ENCODE assay signal across 8 mouse cellular contexts in the genomic region with DNA sequence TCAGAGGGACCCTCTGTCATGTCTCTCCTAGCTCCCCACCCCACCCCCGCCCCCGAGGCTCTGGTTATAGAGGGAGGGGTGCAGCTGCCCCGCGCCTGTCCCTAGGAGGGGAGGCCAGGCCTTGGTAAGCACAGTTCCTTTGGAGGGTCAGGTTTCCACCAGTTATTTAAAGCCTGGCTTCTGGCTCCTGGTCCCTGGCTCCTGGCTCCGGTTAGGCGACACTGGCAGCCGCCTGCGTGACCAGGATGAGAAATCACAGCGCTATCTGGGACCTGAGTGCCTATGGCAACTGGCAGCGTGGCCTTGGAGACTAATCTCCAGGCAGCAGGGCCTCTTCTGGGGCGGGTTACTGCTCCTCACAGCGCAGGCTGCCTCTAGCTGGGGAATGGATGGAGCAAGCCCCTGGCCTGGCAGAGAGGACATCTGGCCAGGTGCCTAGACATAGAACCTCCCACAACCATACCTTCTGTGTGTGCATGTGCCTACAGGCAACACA. TPM values are rescaled to one million over a fixed set of nuclear protein-coding genes. Genes with fewer than 3 reads are reported as not detected.
DNase-seq lines count a peak whose midpoint lies in the region; ATAC-seq and TF ChIP-seq lines count a peak whose summit lies in the region.

No protein-coding gene starts in this region.

- peak overlapping the region; percentile 90 for H3K27ac ChIP-seq in gastrocnemius, adult 2 months
- peak overlapping the region; percentile 80 for H3K27ac ChIP-seq in hindbrain, embryonic 13.5 days
- H3K27ac ChIP-seq in limb, embryonic 15.5 days: peak overlapping the region; percentile 79

- no peak overlapping the region for H3K4me2 ChIP-seq in hindbrain, embryonic 13.5 days
- H3K4me2 ChIP-seq in limb, embryonic 15.5 days: no peak overlapping the region

- no peaks in the 10 kb centered on the region for H3K9me3 ChIP-seq in hindbrain, embryonic 13.5 days
- no peaks in the 10 kb centered on the region for H3K9me3 ChIP-seq in limb, embryonic 15.5 days

- ATAC-seq in hindbrain, embryonic 13.5 days (ENCODE audit: low FRiP score): peak; percentile 61
- peak; percentile 48 for ATAC-seq in limb, embryonic 15.5 days (ENCODE audit: insufficient number of reproducible peaks, low FRiP score, low TSS enrichment, low read depth)
- no peak for ATAC-seq in megakaryocyte-erythroid progenitor cell, adult 5-6 weeks (replicated peaks; ENCODE audit: low FRiP score, low TSS enrichment, poor library complexity, severe bottlenecking)
- no peak for ATAC-seq in CD4-positive, CD25-positive, alpha-beta regulatory T cell, adult 4 months

- peak; percentile 68 for DNase-seq in ovary, postnatal 36 days (ENCODE audit: low spot score)
- DNase-seq in ovary, postnatal 14 days (ENCODE audit: low spot score): no peak
- peak; percentile 61 for DNase-seq in cerebellum, adult 9-11 months
- DNase-seq in gastrocnemius, adult 2 months: peak; percentile 92

- intact Hi-C loops in gastrocnemius, adult 2 months (cut with DNase I): loop anchor here (2.0 kb wide), 1 partner anchor 15 kb away; no protein-coding TSS in a partner anchor

- H3K9ac ChIP-seq in hindbrain, embryonic 13.5 days: peak overlapping the region; percentile 16; the same call in 1 of the 2 replicates
- H3K9ac ChIP-seq in limb, embryonic 15.5 days: no peak overlapping the region

- peak overlapping the region; percentile 47 for H3K4me3 ChIP-seq in gastrocnemius, adult 2 months
- no peak overlapping the region for H3K4me3 ChIP-seq in hindbrain, embryonic 13.5 days
- H3K4me3 ChIP-seq in limb, embryonic 15.5 days: no peak overlapping the region

- WGBS in hindbrain, embryonic 13.5 days: 53% methylated on average over 12 of the region's 12 CpGs
- 35% methylated on average over 12 of the region's 12 CpGs for WGBS in limb, embryonic 15.5 days

- peaks cover 18% of the 10 kb centered on the region for H3K36me3 ChIP-seq in hindbrain, embryonic 13.5 days
- peaks cover 13% of the 10 kb centered on the region; the same call in 1 of the 2 replicates for H3K36me3 ChIP-seq in limb, embryonic 15.5 days

- peaks cover 48% of the 10 kb centered on the region for H3K4me1 ChIP-seq in hindbrain, embryonic 13.5 days (replicated peaks)
- peaks cover 69% of the 10 kb centered on the region for H3K4me1 ChIP-seq in limb, embryonic 15.5 days

- no peak for TF ChIP-seq CTCF in gastrocnemius, adult 2 months (IDR thresholded peaks at IDR 0.05)

- no peaks in the 10 kb centered on the region for H3K27me3 ChIP-seq in hindbrain, embryonic 13.5 days
- H3K27me3 ChIP-seq in limb, embryonic 15.5 days: no peaks in the 10 kb centered on the region

RNA-seq across cellular contexts. Expression of a gene that starts 20.6 kb away (rescaled TPM):
- total RNA-seq in gastrocnemius, adult 2 months (2021): 10 to 100 TPM; 14.6 to 21.5 TPM
- 74.5 and 76.0 TPM in 2 replicates for polyA plus RNA-seq in hindbrain, embryonic 13.5 days (2015; fragmentation: Nextera tagmentation; extraction: Ambion mirVana)
- polyA plus RNA-seq in limb, embryonic 15.5 days (2015; fragmentation: Nextera tagmentation; extraction: Ambion mirVana): 93.5 and 102 TPM in 2 replicates
- 17.7 and 23.1 TPM in 2 replicates for total RNA-seq in megakaryocyte-erythroid progenitor cell, adult 5-6 weeks (2014; fragmentation: Nextera tagmentation)
- total RNA-seq in megakaryocyte-erythroid progenitor cell, adult 5-6 weeks (2017): 5.5 and 11.8 TPM in 2 replicates
- polyA plus RNA-seq in CD4-positive, CD25-positive, alpha-beta regulatory T cell, adult 4 months (2017; shearing (Covaris generic)): 1 to 10 TPM; 6.0 to 8.0 TPM

Comparison
In these comparisons a context has a peak if more than half of its experiments do, and no peak if none do; other contexts are left out.
1. ATAC-seq: peak in hindbrain, embryonic 13.5 days (single experiment) and limb, embryonic 15.5 days (single experiment); none in megakaryocyte-erythroid progenitor cell, adult 5-6 weeks (single experiment) and CD4-positive, CD25-positive, alpha-beta regulatory T cell, adult 4 months (single experiment).
2. Peak in every context shown above with its lines, with median percentiles within 50 percentile points of each other: H3K27ac ChIP-seq.